Mouse (Mus musculus) liver, postnatal 0 days (tissue): Measurements from ENCODE around the gene Gm20388. TPM values are rescaled to one million over a fixed set of nuclear protein-coding genes. Genes with fewer than 3 reads are reported as not detected.
A peak's percentile ranks its signal among the peaks of the same experiment; 100 is the strongest.

Experiments
- ATAC-seq: fragments of 200-750 bp; cut with Nextera tagmentation; 2 replicates; pipeline ENCODE4 v1.8.0; 2017; ENCODE audit warnings: mild to moderate bottlenecking, moderate library complexity
- DNase-seq: peaks from one replicate; pipeline ENCODE4 v3.0.0-alpha.2; 2016
- H3K27ac ChIP-seq: fragments of 300-500 bp; sonication (generic); 2 replicates; pipeline ENCODE4 v1.5.1; 2014; ENCODE audit warnings: antibody characterized with exemption, moderate library complexity, mild to moderate bottlenecking, low read depth
- H3K27me3 ChIP-seq: fragments of 300-500 bp; sonication (generic); 2 replicates; pipeline ENCODE4 v1.6.1; 2014; ENCODE audit warnings: low read length, control low read depth, mixed read lengths; ENCODE audit not compliant: insufficient read depth
- H3K36me3 ChIP-seq: fragments of 300-500 bp; sonication (generic); replicated peaks from 2 replicates; pipeline ENCODE4 v1.6.1; 2014; ENCODE audit warnings: mild to moderate bottlenecking, control low read depth, low read length, moderate library complexity, mixed read lengths; ENCODE audit not compliant: insufficient read depth
- H3K4me1 ChIP-seq: fragments of 300-500 bp; sonication (generic); 2 replicates; pipeline ENCODE4 v1.6.1; 2014; ENCODE audit warnings: antibody characterized with exemption, mild to moderate bottlenecking, control low read depth; ENCODE audit not compliant: insufficient read depth
- H3K4me2 ChIP-seq: fragments of 300-500 bp; sonication (generic); 2 replicates; pipeline ENCODE4 v1.6.1; 2014; ENCODE audit warnings: low read depth, mild to moderate bottlenecking, low read length, moderate library complexity, mixed read lengths
- H3K4me3 ChIP-seq: fragments of 300-500 bp; sonication (generic); 2 replicates; pipeline ENCODE4 v1.5.1; 2014; ENCODE audit warnings: low read depth, low read length
- H3K9ac ChIP-seq: fragments of 300-500 bp; sonication (generic); replicated peaks from 2 replicates; pipeline ENCODE4 v1.6.1; 2014; ENCODE audit warnings: mild to moderate bottlenecking, moderate library complexity
- H3K9me3 ChIP-seq: fragments of 300-500 bp; sonication (generic); 2 replicates; pipeline ENCODE4 v1.6.1; 2016; ENCODE audit warnings: mild to moderate bottlenecking, control low read depth, low read length, mixed read lengths
- CTCF ChIP-seq: sonication (generic); IDR thresholded peaks from 2 replicates; pipeline ENCODE4 v1.5.1; 2016; ENCODE audit warnings: antibody characterized with exemption, low read depth
- EP300 ChIP-seq: IDR thresholded peaks from 2 replicates; pipeline ENCODE4 v1.6.1; 2016; ENCODE audit warnings: antibody characterized with exemption, low read depth, mild to moderate bottlenecking
- WGBS: fragments of 180-500 bp; shearing (Covaris S2); extraction: QIAGEN DNeasy Blood & Tissue Kit; methylation state at CpG from one replicate; pipeline ENCODE4 v1.1.7; 2014; ENCODE audit not compliant: insufficient replicate concordance; 5-methylcytosine and 5-hydroxymethylcytosine counted together
- polyA plus RNA-seq: library from polyadenylated mRNA; unstranded; fragments of >200 nt; fragmentation: Nextera tagmentation; extraction: Ambion mirVana; gene quantifications from 2 replicates; pipeline ENCODE4 v1.2.1, GENCODE M21; 2015

The Gm20388 gene
- polyA plus RNA-seq, 1 experiment from 2014 or later, result not detected

GRCm38 (mm10) chr8:121850821-121851470 lies 1940.3 kb downstream of the Gm20388 start:
- 0 out of 2 replicates have a peak overlapping the region, but pooled peaks have one; percentile 30 for H3K27ac ChIP-seq
- peak overlapping the region; percentile 44 for H3K9ac ChIP-seq
- peak overlapping the region; percentile 68 for H3K4me2 ChIP-seq
- H3K36me3 ChIP-seq, result no peaks in the 10 kb centered on the region
- TF ChIP-seq EP300 (peak; percentile 67; the same call in 1 of the 2 replicates), CTCF (peak; percentile 100)
- peak; percentile 86 for ATAC-seq
- H3K27me3 ChIP-seq, result no peaks in the 10 kb centered on the region
- peaks cover 12% of the 10 kb centered on the region for H3K4me1 ChIP-seq
- peak overlapping the region; percentile 15 for H3K4me3 ChIP-seq
- H3K9me3 ChIP-seq, result no peaks in the 10 kb centered on the region
- DNase-seq, result peak; percentile 97
- WGBS, result 2% methylated on average over 24 of the region's 24 CpGs

- TF ChIP-seq CTCF (no peak), EP300 (no peak)
- no peaks in the 10 kb centered on the region for H3K27me3 ChIP-seq
- no peak overlapping the region for H3K9ac ChIP-seq
- DNase-seq (no peak), ATAC-seq (no peak)
- no peaks in the 10 kb centered on the region for H3K36me3 ChIP-seq
- H3K4me1 ChIP-seq, result peaks cover 12% of the 10 kb centered on the region
- WGBS, result 44% methylated on average over 7 of the region's 7 CpGs
- no peak overlapping the region for H3K4me2 ChIP-seq
- no peak overlapping the region for H3K4me3 ChIP-seq
- no peaks in the 10 kb centered on the region for H3K9me3 ChIP-seq
- no peak overlapping the region for H3K27ac ChIP-seq
These were observed 1941.1 kb downstream of the Gm20388 start for GRCm38 (mm10) chr8:121851716-121852115.

GRCm38 (mm10) chr8:121852464-121852863 lies 1941.8 kb downstream of the Gm20388 start:
- Histone ChIP-seq H3K4me2 (no peak overlapping the region), H3K27me3 (no peaks in the 10 kb centered on the region), H3K27ac (no peak overlapping the region), H3K4me3 (no peak overlapping the region), H3K9ac (no peak overlapping the region), H3K9me3 (no peaks in the 10 kb centered on the region), H3K4me1 (peaks cover 12% of the 10 kb centered on the region), H3K36me3 (no peaks in the 10 kb centered on the region)
- no peak for DNase-seq
- WGBS, result 27% methylated on average over 7 of the region's 7 CpGs
- no peak for ATAC-seq
- TF ChIP-seq EP300 (no peak), CTCF (no peak)

GRCm38 (mm10) chr8:121853586-121853985 lies 1942.9 kb downstream of the Gm20388 start:
- TF ChIP-seq CTCF (no peak), EP300 (no peak)
- ATAC-seq, result no peak
- no peak overlapping the region for H3K27ac ChIP-seq
- H3K9me3 ChIP-seq, result no peaks in the 10 kb centered on the region
- H3K9ac ChIP-seq, result no peak overlapping the region
- H3K36me3 ChIP-seq, result no peaks in the 10 kb centered on the region
- no peaks in the 10 kb centered on the region for H3K27me3 ChIP-seq
- peak; percentile 14 for DNase-seq
- peaks cover 12% of the 10 kb centered on the region for H3K4me1 ChIP-seq
- 67% methylated on average over 2 of the region's 2 CpGs for WGBS
- no peak overlapping the region for H3K4me2 ChIP-seq
- H3K4me3 ChIP-seq, result no peak overlapping the region

GRCm38 (mm10) chr8:121856071-121856746 lies 1945.6 kb downstream of the Gm20388 start:
- ATAC-seq, result no peak
- no peak for TF ChIP-seq CTCF
- TF ChIP-seq EP300, result no peak

GRCm38 (mm10) chr8:121857331-121857730 lies 1946.7 kb downstream of the Gm20388 start:
- no peaks in the 10 kb centered on the region for H3K9me3 ChIP-seq
- H3K9ac ChIP-seq, result no peak overlapping the region
- no peak overlapping the region for H3K27ac ChIP-seq
- H3K4me3 ChIP-seq, result no peak overlapping the region
- H3K27me3 ChIP-seq, result no peaks in the 10 kb centered on the region
- no peaks in the 10 kb centered on the region for H3K36me3 ChIP-seq
- no peak overlapping the region for H3K4me2 ChIP-seq
- no peak for DNase-seq
- WGBS, result 67% methylated on average over 9 of the region's 9 CpGs
- H3K4me1 ChIP-seq, result no peaks in the 10 kb centered on the region; the same call in 1 of the 2 replicates
- no peak for ATAC-seq
- no peak for TF ChIP-seq EP300
- no peak for TF ChIP-seq CTCF

More at GRCm38 (mm10) chr8:121856071-121856746, 1945.6 kb downstream of the Gm20388 start:
- DNase-seq, result no peak
- Histone ChIP-seq H3K9ac (no peak overlapping the region), H3K4me2 (no peak overlapping the region), H3K4me3 (no peak overlapping the region), H3K9me3 (no peaks in the 10 kb centered on the region), H3K27me3 (no peaks in the 10 kb centered on the region), H3K27ac (no peak overlapping the region), H3K4me1 (peaks cover 5% of the 10 kb centered on the region), H3K36me3 (no peaks in the 10 kb centered on the region)
- WGBS, result 71% methylated on average over 14 of the region's 14 CpGs
